Mouse (Mus musculus): ENCODE results near the gene Rph3al. TPM values are rescaled to one million over a fixed set of nuclear protein-coding genes. Genes with fewer than 3 reads are reported as not detected.

Gene Rph3al
- polyA plus RNA-seq, 1 experiment from 2014 or later, result 0.31 TPM

- Histone ChIP-seq H3K27me3 (no peaks in the 10 kb centered on the region), H3K4me3 (replicated peaks) (no peak overlapping the region), H3K4me1 (replicated peaks) (peaks cover 16% of the 10 kb centered on the region), H3K9me3 (replicated peaks) (no peaks in the 10 kb centered on the region), H3K4me2 (no peak overlapping the region), H3K36me3 (no peaks in the 10 kb centered on the region), H3K27ac (peak overlapping the region; percentile 51), H3K9ac (no peak overlapping the region)
- 39% methylated on average over 5 of the region's 5 CpGs for WGBS (ENCODE audit: insufficient replicate concordance)
- ATAC-seq (ENCODE audit: low read depth) (peak; percentile 57), DNase-seq (no peak)
Observed at GRCm38 (mm10) chr11:75904501-75904900, 33.7 kb downstream of the Rph3al start.

GRCm38 (mm10) chr11:75903486-75903885, 34.7 kb downstream of the Rph3al start:
- no peak for DNase-seq
- Histone ChIP-seq H3K4me3 (replicated peaks) (no peak overlapping the region), H3K27ac (no peak overlapping the region), H3K36me3 (no peaks in the 10 kb centered on the region), H3K9me3 (replicated peaks) (no peaks in the 10 kb centered on the region), H3K27me3 (no peaks in the 10 kb centered on the region), H3K9ac (no peak overlapping the region), H3K4me2 (no peak overlapping the region), H3K4me1 (replicated peaks) (peaks cover 16% of the 10 kb centered on the region)
- ATAC-seq (ENCODE audit: low read depth), result no peak
- 61% methylated on average over 3 of the region's 3 CpGs for WGBS (ENCODE audit: insufficient replicate concordance)

GRCm38 (mm10) chr11:75901339-75901738, 36.9 kb downstream of the Rph3al start:
- H3K4me3 ChIP-seq (replicated peaks), result no peak overlapping the region
- no peaks in the 10 kb centered on the region for H3K36me3 ChIP-seq
- ATAC-seq (ENCODE audit: low read depth), result no peak
- H3K27me3 ChIP-seq, result no peaks in the 10 kb centered on the region
- H3K4me2 ChIP-seq, result no peak overlapping the region
- H3K9ac ChIP-seq, result no peak overlapping the region
- H3K27ac ChIP-seq, result no peak overlapping the region
- no peak for DNase-seq
- peaks cover 11% of the 10 kb centered on the region; the same call in 1 of the 2 replicates for H3K4me1 ChIP-seq (replicated peaks)
- no peaks in the 10 kb centered on the region for H3K9me3 ChIP-seq (replicated peaks)
- 73% methylated on average over 6 of the region's 6 CpGs for WGBS (ENCODE audit: insufficient replicate concordance)

GRCm38 (mm10) chr11:75899676-75900075, 38.6 kb downstream of the Rph3al start:
- DNase-seq (no peak), ATAC-seq (ENCODE audit: low read depth) (no peak)
- 54% methylated on average over 9 of the region's 9 CpGs for WGBS (ENCODE audit: insufficient replicate concordance)

GRCm38 (mm10) chr11:75898532-75898931, 39.7 kb downstream of the Rph3al start:
- WGBS (ENCODE audit: insufficient replicate concordance), result 59% methylated on average over 9 of the region's 9 CpGs
- no peak for DNase-seq
- Histone ChIP-seq H3K4me1 (replicated peaks) (no peaks in the 10 kb centered on the region), H3K36me3 (no peaks in the 10 kb centered on the region), H3K27ac (no peak overlapping the region), H3K4me2 (no peak overlapping the region), H3K4me3 (replicated peaks) (no peak overlapping the region), H3K27me3 (peaks cover 1% of the 10 kb centered on the region; the same call in 1 of the 2 replicates), H3K9me3 (replicated peaks) (no peaks in the 10 kb centered on the region), H3K9ac (no peak overlapping the region)
- ATAC-seq (ENCODE audit: low read depth), result no peak

More at GRCm38 (mm10) chr11:75899676-75900075, 38.6 kb downstream of the Rph3al start:
- Histone ChIP-seq H3K9me3 (replicated peaks) (no peaks in the 10 kb centered on the region), H3K4me3 (replicated peaks) (no peak overlapping the region), H3K4me2 (no peak overlapping the region), H3K27me3 (no peaks in the 10 kb centered on the region), H3K9ac (no peak overlapping the region), H3K27ac (no peak overlapping the region), H3K4me1 (replicated peaks) (peaks cover 6% of the 10 kb centered on the region; the same call in 1 of the 2 replicates), H3K36me3 (no peaks in the 10 kb centered on the region)

- peaks cover 9% of the 10 kb centered on the region; the same call in 1 of the 2 replicates for H3K27me3 ChIP-seq
- ATAC-seq (ENCODE audit: low read depth), result no peak
- H3K27ac ChIP-seq, result no peak overlapping the region
- H3K4me3 ChIP-seq (replicated peaks), result no peak overlapping the region
- no peaks in the 10 kb centered on the region for H3K36me3 ChIP-seq
- no peak overlapping the region for H3K4me2 ChIP-seq
- 61% methylated on average over 12 of the region's 12 CpGs for WGBS (ENCODE audit: insufficient replicate concordance)
- H3K9ac ChIP-seq, result no peak overlapping the region
- no peak for DNase-seq
- H3K4me1 ChIP-seq (replicated peaks), result no peaks in the 10 kb centered on the region
- H3K9me3 ChIP-seq (replicated peaks), result no peaks in the 10 kb centered on the region
Observed at GRCm38 (mm10) chr11:75894791-75895420, 43.3 kb downstream of the Rph3al start.

- Histone ChIP-seq H3K27ac (no peak overlapping the region), H3K27me3 (peaks cover 9% of the 10 kb centered on the region; the same call in 1 of the 2 replicates), H3K4me1 (replicated peaks) (no peaks in the 10 kb centered on the region), H3K4me3 (replicated peaks) (no peak overlapping the region), H3K9me3 (replicated peaks) (no peaks in the 10 kb centered on the region), H3K9ac (no peak overlapping the region), H3K4me2 (no peak overlapping the region), H3K36me3 (no peaks in the 10 kb centered on the region)
- 63% methylated on average over 2 of the region's 2 CpGs for WGBS (ENCODE audit: insufficient replicate concordance)
- DNase-seq, result no peak
- ATAC-seq (ENCODE audit: low read depth), result no peak
Observed at GRCm38 (mm10) chr11:75893956-75894355, 44.3 kb downstream of the Rph3al start.

- no peaks in the 10 kb centered on the region for H3K4me1 ChIP-seq (replicated peaks)
- H3K9me3 ChIP-seq (replicated peaks), result no peaks in the 10 kb centered on the region
- H3K27me3 ChIP-seq, result 0 out of 2 replicates have a peak, but pooled peaks cover 5% of the 10 kb centered on the region
- WGBS (ENCODE audit: insufficient replicate concordance), result 56% methylated on average over 3 of the region's 3 CpGs
- no peaks in the 10 kb centered on the region for H3K36me3 ChIP-seq
- DNase-seq (no peak), ATAC-seq (ENCODE audit: low read depth) (no peak)
- no peak overlapping the region for H3K9ac ChIP-seq
- no peak overlapping the region for H3K27ac ChIP-seq
- H3K4me3 ChIP-seq (replicated peaks), result no peak overlapping the region
- no peak overlapping the region for H3K4me2 ChIP-seq
Observed at GRCm38 (mm10) chr11:75887349-75887748, 50.9 kb downstream of the Rph3al start.

GRCm38 (mm10) chr11:75881234-75881633, 57.0 kb downstream of the Rph3al start:
- Histone ChIP-seq H3K27me3 (no peaks in the 10 kb centered on the region), H3K27ac (no peak overlapping the region), H3K9ac (no peak overlapping the region), H3K36me3 (no peaks in the 10 kb centered on the region), H3K4me1 (replicated peaks) (0 out of 2 replicates have a peak, but pooled peaks cover 4% of the 10 kb centered on the region), H3K9me3 (replicated peaks) (no peaks in the 10 kb centered on the region), H3K4me2 (no peak overlapping the region), H3K4me3 (replicated peaks) (no peak overlapping the region)
- ATAC-seq (ENCODE audit: low read depth) (no peak), DNase-seq (no peak)
- 22% methylated on average over 3 of the region's 3 CpGs for WGBS (ENCODE audit: insufficient replicate concordance)

- Histone ChIP-seq H3K4me2 (no peak overlapping the region), H3K36me3 (no peaks in the 10 kb centered on the region), H3K4me1 (replicated peaks) (0 out of 2 replicates have a peak, but pooled peaks cover 4% of the 10 kb centered on the region), H3K27ac (no peak overlapping the region), H3K27me3 (no peaks in the 10 kb centered on the region), H3K9me3 (replicated peaks) (no peaks in the 10 kb centered on the region), H3K9ac (no peak overlapping the region), H3K4me3 (replicated peaks) (no peak overlapping the region)
- WGBS (ENCODE audit: insufficient replicate concordance), result 62% methylated on average over 8 of the region's 8 CpGs
- no peak for ATAC-seq (ENCODE audit: low read depth)
- no peak for DNase-seq
Observed at GRCm38 (mm10) chr11:75880064-75880463, 58.2 kb downstream of the Rph3al start.

- Histone ChIP-seq H3K4me1 (replicated peaks) (0 out of 2 replicates have a peak, but pooled peaks cover 4% of the 10 kb centered on the region), H3K27me3 (no peaks in the 10 kb centered on the region), H3K4me2 (no peak overlapping the region), H3K9me3 (replicated peaks) (no peaks in the 10 kb centered on the region), H3K9ac (no peak overlapping the region), H3K36me3 (no peaks in the 10 kb centered on the region), H3K27ac (no peak overlapping the region), H3K4me3 (replicated peaks) (no peak overlapping the region)
- ATAC-seq (ENCODE audit: low read depth) (no peak), DNase-seq (no peak)
- WGBS (ENCODE audit: insufficient replicate concordance), result 56% methylated on average over 8 of the region's 8 CpGs
Observed at GRCm38 (mm10) chr11:75878460-75878859, 59.8 kb downstream of the Rph3al start.
